Mouse (Mus musculus): ENCODE data around the gene Nup85.
A peak's percentile ranks its signal among the peaks of the same experiment; 100 is the strongest.

- TF ChIP-seq CTCF (IDR thresholded peaks at IDR 0.05; ENCODE audit: low read depth) = peak; percentile 80
- TF ChIP-seq EP300 (optimal IDR thresholded peaks at IDR 0.05) = no peak
Measured at GRCm38 (mm10) chr11:115631505-115631890, 67.3 kb downstream of the Nup85 start.

Measured in stomach, postnatal 0 days (tissue).